Mouse (Mus musculus): ENCODE measurements around the gene Bpnt1.

- TF ChIP-seq CTCF (IDR thresholded peaks at IDR 0.05; ENCODE audit: low read depth, low read length) (no peak), POLR2A (IDR thresholded peaks at IDR 0.05; ENCODE audit: insufficient read depth, low read length) (no peak), EP300 (IDR thresholded peaks at IDR 0.05; ENCODE audit: insufficient read depth, low read depth, low read length) (no peak)
These were observed 2.2 kb downstream of the Bpnt1 start for GRCm38 (mm10) chr1:185334136-185334535.
